Mouse (Mus musculus): ENCODE data around the gene Rpsa. TPM values are rescaled to one million over a fixed set of nuclear protein-coding genes. Genes with fewer than 3 reads are reported as not detected.

The Rpsa gene
- 1,383 and 1,388 TPM in 2 replicates for polyA plus RNA-seq (2012; rRNA removed)

GRCm38 (mm10) chr9:120127538-120128251, at the start of gene Rpsa:
TSS of gene Rpsa (plus strand) at chr9:120127689.
- TF ChIP-seq CTCF (IDR thresholded peaks at IDR 0.05; ENCODE audit: insufficient read depth, low read length), result no peak
- peak; percentile 95 for TF ChIP-seq POLR2A (IDR thresholded peaks at IDR 0.05; ENCODE audit: borderline replicate concordance, extremely low read depth, low read depth, low read length)
- Histone ChIP-seq H3K4me3 (replicated peaks; ENCODE audit: extremely low read depth, low read depth, low read length) (peak within 1 kb of the TSS; percentile 84), H3K4me1 (ENCODE audit: control insufficient read depth, insufficient read depth, low read length) (peaks cover 6% of the 10 kb centered on the region)
- under 1% methylated on average over 71 of the region's 72 CpGs for WGBS
- DNase-seq, result peak; percentile 91

GRCm38 (mm10) chr9:120078241-120078640, 49.2 kb upstream of the Rpsa start:
- 70% methylated on average over 3 of the region's 3 CpGs for WGBS
- Histone ChIP-seq H3K4me3 (replicated peaks; ENCODE audit: extremely low read depth, low read depth, low read length) (no peak overlapping the region), H3K4me1 (ENCODE audit: control insufficient read depth, insufficient read depth, low read length) (no peaks in the 10 kb centered on the region; the same call in 1 of the 2 replicates)
- no peak for DNase-seq
- TF ChIP-seq POLR2A (IDR thresholded peaks at IDR 0.05; ENCODE audit: borderline replicate concordance, extremely low read depth, low read depth, low read length) (no peak), CTCF (IDR thresholded peaks at IDR 0.05; ENCODE audit: insufficient read depth, low read length) (no peak)

DNA sequence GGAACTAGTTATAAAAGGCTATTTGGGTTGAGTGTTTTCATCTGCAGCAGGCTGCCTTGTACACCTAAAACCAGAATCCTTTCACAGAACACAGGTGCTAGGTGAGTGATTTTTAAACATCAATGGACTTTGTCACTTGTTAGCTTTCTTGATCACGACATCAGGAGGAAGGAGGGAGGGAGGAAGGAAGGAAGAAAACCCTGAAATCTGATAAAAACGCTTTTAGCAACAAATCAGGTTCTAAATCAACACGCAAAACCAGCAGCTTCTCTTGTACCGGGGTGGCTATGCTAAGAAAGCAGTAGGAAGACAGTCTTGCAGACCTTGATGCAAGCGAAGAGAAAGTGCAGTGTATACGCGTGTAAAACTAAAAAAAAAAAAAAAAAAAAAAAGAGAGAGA, 47.6 kb upstream of the Rpsa start:
- DNase-seq, result no peak
- no peak for TF ChIP-seq CTCF (IDR thresholded peaks at IDR 0.05; ENCODE audit: insufficient read depth, low read length)
- TF ChIP-seq POLR2A (IDR thresholded peaks at IDR 0.05; ENCODE audit: borderline replicate concordance, extremely low read depth, low read depth, low read length), result no peak
- 49% methylated on average over 7 of the region's 7 CpGs for WGBS

GRCm38 (mm10) chr9:120080546-120081108, 46.9 kb upstream of the Rpsa start:
- 67% methylated on average over 8 of the region's 8 CpGs for WGBS
- DNase-seq, result no peak
- no peak overlapping the region for H3K4me3 ChIP-seq (replicated peaks; ENCODE audit: extremely low read depth, low read depth, low read length)
- no peaks in the 10 kb centered on the region; the same call in 1 of the 2 replicates for H3K4me1 ChIP-seq (ENCODE audit: control insufficient read depth, insufficient read depth, low read length)
- TF ChIP-seq POLR2A (IDR thresholded peaks at IDR 0.05; ENCODE audit: borderline replicate concordance, extremely low read depth, low read depth, low read length) (no peak), CTCF (IDR thresholded peaks at IDR 0.05; ENCODE audit: insufficient read depth, low read length) (no peak)

More for the DNA sequence above, 47.6 kb upstream of the Rpsa start:
- Histone ChIP-seq H3K4me3 (replicated peaks; ENCODE audit: extremely low read depth, low read depth, low read length) (no peak overlapping the region), H3K4me1 (ENCODE audit: control insufficient read depth, insufficient read depth, low read length) (no peaks in the 10 kb centered on the region; the same call in 1 of the 2 replicates)

DNA sequence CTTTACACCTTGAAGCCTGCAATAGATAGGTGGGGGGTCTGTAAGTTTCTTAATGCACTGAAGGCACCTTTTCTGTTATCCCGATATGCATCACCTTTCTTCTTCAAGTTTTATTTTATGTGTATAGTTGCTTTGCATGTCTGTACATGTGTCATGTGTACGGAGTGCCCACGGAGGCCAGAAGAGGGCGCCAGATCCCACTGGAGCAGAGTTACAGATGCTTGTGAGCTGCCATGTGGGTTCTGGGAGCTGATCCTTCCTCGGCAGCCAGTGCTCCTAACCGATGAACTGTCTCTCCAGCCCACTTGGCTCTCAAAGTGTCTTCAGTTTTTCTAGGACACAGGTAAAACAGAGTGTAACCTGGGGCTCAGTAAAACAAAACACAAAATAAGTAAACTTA, 46.2 kb upstream of the Rpsa start:
- Histone ChIP-seq H3K4me1 (ENCODE audit: control insufficient read depth, insufficient read depth, low read length) (no peaks in the 10 kb centered on the region; the same call in 1 of the 2 replicates), H3K4me3 (replicated peaks; ENCODE audit: extremely low read depth, low read depth, low read length) (no peak overlapping the region)
- 74% methylated on average over 6 of the region's 6 CpGs for WGBS
- no peak for TF ChIP-seq CTCF (IDR thresholded peaks at IDR 0.05; ENCODE audit: insufficient read depth, low read length)
- no peak for TF ChIP-seq POLR2A (IDR thresholded peaks at IDR 0.05; ENCODE audit: borderline replicate concordance, extremely low read depth, low read depth, low read length)
- DNase-seq, result no peak

DNA sequence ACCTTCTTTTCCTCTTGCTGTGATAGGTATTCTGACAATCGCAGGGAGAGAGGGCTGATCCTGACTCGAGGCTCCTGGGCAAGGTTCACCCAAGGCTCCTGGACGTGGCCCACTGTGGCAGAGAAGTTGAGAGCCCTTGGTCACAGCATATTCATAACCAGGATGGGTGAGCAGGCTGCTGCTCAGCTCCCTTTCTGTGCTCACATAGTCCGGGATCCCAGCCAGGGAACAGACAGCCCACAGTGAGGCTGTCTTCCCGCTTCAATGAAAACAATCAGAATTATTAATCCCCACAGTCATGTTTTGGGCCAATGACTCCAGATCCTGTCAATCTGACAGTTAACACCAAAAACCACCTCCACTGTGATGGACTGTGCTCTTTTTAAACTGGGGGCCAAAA, 45.5 kb upstream of the Rpsa start:
- TF ChIP-seq CTCF (IDR thresholded peaks at IDR 0.05; ENCODE audit: insufficient read depth, low read length) (no peak), POLR2A (IDR thresholded peaks at IDR 0.05; ENCODE audit: borderline replicate concordance, extremely low read depth, low read depth, low read length) (no peak)
- 68% methylated on average over 5 of the region's 5 CpGs for WGBS
- DNase-seq, result no peak

GRCm38 (mm10) chr9:120082691-120083090, 44.8 kb upstream of the Rpsa start:
- DNase-seq, result no peak
- H3K4me3 ChIP-seq (replicated peaks; ENCODE audit: extremely low read depth, low read depth, low read length), result no peak overlapping the region
- no peak for TF ChIP-seq POLR2A (IDR thresholded peaks at IDR 0.05; ENCODE audit: borderline replicate concordance, extremely low read depth, low read depth, low read length)
- TF ChIP-seq CTCF (IDR thresholded peaks at IDR 0.05; ENCODE audit: insufficient read depth, low read length), result no peak
- H3K4me1 ChIP-seq (ENCODE audit: control insufficient read depth, insufficient read depth, low read length), result no peaks in the 10 kb centered on the region; the same call in 1 of the 2 replicates
- whole genome bisulfite sequencing, result 78% methylated on average over 4 of the region's 4 CpGs

More for the DNA sequence above, 45.5 kb upstream of the Rpsa start:
- Histone ChIP-seq H3K4me3 (replicated peaks; ENCODE audit: extremely low read depth, low read depth, low read length) (no peak overlapping the region), H3K4me1 (ENCODE audit: control insufficient read depth, insufficient read depth, low read length) (no peaks in the 10 kb centered on the region; the same call in 1 of the 2 replicates)

DNA sequence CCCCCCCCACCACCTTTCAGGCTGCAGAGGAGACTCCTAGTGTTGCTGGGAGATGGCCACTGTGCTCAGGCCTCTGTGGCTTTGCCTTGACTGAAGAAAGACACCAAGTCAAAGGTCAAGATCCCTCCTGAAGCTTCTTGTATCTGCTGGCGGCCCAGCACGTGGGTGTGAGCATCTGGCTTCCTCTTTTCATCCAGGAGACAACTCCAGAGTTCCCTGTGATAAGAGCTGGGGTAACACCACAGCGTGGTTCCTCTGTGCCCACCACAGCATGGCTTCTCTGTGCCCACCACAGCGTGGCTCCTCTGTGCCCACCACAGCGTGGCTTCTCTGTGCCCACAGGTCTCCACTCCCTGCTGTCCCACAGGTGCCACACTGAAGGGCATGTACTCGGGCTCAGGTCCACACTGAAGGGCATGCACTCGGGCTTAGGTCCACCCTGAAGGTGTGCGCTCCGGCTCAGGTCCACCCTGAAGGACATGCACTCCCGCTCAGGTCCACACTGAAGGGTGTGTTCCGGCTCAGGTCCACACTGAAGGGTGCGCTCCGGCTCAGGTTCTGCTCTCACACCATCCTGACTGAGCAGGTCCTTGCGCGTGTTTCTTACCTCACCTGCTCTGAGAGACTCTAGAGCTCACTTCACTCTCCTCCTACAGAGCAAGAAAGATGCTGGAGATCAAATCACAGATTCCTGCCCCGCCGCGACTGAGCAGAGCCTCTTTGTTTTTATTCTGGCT, 44.2 kb upstream of the Rpsa start:
- Histone ChIP-seq H3K4me3 (replicated peaks; ENCODE audit: extremely low read depth, low read depth, low read length) (no peak overlapping the region), H3K4me1 (ENCODE audit: control insufficient read depth, insufficient read depth, low read length) (no peaks in the 10 kb centered on the region; the same call in 1 of the 2 replicates)
- 70% methylated on average over 18 of the region's 18 CpGs for WGBS
- no peak for DNase-seq
- TF ChIP-seq POLR2A (IDR thresholded peaks at IDR 0.05; ENCODE audit: borderline replicate concordance, extremely low read depth, low read depth, low read length), result no peak
- no peak for TF ChIP-seq CTCF (IDR thresholded peaks at IDR 0.05; ENCODE audit: insufficient read depth, low read length)

DNA sequence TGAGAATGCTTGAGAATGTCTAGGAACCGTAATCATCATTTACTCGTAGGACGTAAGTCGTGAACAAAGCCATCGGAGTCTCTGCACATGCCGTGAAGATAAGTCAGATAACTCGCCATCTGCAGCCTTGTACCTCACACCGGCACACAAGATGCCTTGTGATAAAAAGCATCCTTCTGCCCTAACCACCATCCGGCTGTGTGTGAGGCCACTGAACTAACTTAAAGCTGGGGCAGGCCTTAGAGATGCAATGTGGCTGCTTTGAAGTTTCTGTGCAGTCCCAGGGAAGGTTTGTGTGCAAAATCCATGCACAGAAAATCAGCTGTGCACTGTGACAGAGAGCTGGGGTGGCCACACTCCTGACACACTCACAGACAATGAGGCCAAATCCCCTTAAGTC, 43.1 kb upstream of the Rpsa start:
- DNase-seq, result no peak
- Histone ChIP-seq H3K4me1 (ENCODE audit: control insufficient read depth, insufficient read depth, low read length) (no peaks in the 10 kb centered on the region; the same call in 1 of the 2 replicates), H3K4me3 (replicated peaks; ENCODE audit: extremely low read depth, low read depth, low read length) (no peak overlapping the region)
- WGBS, result 75% methylated on average over 9 of the region's 9 CpGs
- TF ChIP-seq POLR2A (IDR thresholded peaks at IDR 0.05; ENCODE audit: borderline replicate concordance, extremely low read depth, low read depth, low read length) (no peak), CTCF (IDR thresholded peaks at IDR 0.05; ENCODE audit: insufficient read depth, low read length) (no peak)

Measured in lung, adult 2 months (tissue).